Mouse (Mus musculus) erythroblast, adult 5-6 weeks (primary cell): ENCODE measurements around the gene Otx2. TPM values are rescaled to one million over a fixed set of nuclear protein-coding genes. Genes with fewer than 3 reads are reported as not detected.

Experiments used
- total RNA-seq, 2 experiments: library from RNA; stranded (forward) in 1 of 2; stranded (reverse) in 1 of 2; fragments of 150-400 nt in 1 of 2; fragments of 200-764, 138-1000 nt in 1 of 2; gene quantifications; 2 replicates each; pipeline versions ENCODE4 v1.2.3 to v1.2.4; 2015 to 2017; ENCODE audit warnings: low replicate concordance in 2 of 2

Gene Otx2
- total RNA-seq, 2 experiments from 2014 or later, result not detected

Other genes starting within 250 kb of the Otx2 start
- 4.6 and 7.7 TPM in 2 replicates for gene Tmem260, start 227.7 kb downstream of the Otx2 start, total RNA-seq (2015; ENCODE audit: low replicate concordance)
- gene Tmem260, start 227.7 kb downstream of the Otx2 start, total RNA-seq (2017; ENCODE audit: low replicate concordance), result 7.9 and 8.9 TPM in 2 replicates